Mouse (Mus musculus) adrenal gland, postnatal 14 days (tissue): ENCODE measurements at regions not wholly inside any gene's neighbourhood (a gene's known extent, or its start where the extent isn't known, plus 50 kb on each side); places are given as distances from the start of the nearest gene placed in this dataset.
A peak's percentile ranks its signal among the peaks of the same experiment; 100 is the strongest.

Experiments used
- DNase-seq: peaks from one replicate; pipeline ENCODE4 v3.0.0; 2021; ENCODE audit warnings: mixed read lengths

- peak; percentile 66 for DNase-seq
Observed at GRCm38 (mm10) chr3:9200156-9200555, 409.7 kb downstream of the Zfp704 start.

DNA sequence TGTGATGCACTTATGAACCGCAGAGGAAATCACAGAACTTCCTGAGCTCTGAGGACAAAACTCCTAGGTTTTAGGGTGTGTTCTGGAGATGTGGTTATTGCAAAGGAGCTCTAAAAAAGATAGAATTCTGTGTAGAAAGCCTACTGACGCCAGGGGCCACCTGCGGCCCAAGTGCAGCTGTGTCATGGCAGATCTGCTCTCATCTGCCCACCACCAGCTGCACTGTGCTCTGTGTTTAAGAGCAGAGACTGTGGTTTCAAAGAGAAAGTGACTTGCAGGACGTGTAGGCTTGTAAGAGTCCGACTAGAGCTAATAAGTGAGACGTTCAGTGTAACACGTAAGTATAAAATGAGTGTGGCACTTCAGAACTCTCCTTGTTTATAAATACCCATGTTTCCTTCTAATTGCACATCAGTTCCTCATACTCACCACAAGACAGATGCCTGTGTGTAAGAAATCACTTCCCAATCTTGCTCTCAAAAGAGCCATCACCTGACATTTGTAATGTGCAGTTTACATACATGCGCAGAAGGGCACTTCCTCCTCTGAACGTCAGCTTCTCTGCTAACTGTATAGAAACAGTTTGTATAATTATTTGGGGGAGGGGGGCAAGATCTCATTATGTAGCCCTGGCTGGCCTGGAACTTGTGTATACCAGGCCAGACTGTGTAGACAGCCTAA is 411.1 kb downstream of the Zfp704 start:
- no peak for DNase-seq

DNA sequence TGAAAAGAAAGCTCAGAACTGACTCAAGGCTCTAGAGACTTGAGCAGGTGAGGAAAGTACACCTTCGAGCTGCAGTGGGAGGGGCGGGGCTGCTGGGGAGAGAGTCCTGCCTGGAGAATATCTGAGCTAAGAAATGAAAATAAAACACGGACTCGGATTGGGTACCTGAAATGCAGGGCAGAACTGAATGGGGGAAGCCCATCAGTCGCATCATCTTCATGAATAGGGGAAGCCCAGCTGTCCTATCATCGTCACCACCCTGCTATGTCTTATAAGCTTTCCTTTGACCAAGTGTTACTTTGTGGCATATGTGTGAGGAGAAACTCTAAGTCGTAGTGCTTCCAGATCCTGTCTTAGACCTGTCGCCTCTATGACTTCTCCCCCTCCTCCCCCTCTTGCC is 414.1 kb downstream of the Zfp704 start:
- no peak for DNase-seq

DNA sequence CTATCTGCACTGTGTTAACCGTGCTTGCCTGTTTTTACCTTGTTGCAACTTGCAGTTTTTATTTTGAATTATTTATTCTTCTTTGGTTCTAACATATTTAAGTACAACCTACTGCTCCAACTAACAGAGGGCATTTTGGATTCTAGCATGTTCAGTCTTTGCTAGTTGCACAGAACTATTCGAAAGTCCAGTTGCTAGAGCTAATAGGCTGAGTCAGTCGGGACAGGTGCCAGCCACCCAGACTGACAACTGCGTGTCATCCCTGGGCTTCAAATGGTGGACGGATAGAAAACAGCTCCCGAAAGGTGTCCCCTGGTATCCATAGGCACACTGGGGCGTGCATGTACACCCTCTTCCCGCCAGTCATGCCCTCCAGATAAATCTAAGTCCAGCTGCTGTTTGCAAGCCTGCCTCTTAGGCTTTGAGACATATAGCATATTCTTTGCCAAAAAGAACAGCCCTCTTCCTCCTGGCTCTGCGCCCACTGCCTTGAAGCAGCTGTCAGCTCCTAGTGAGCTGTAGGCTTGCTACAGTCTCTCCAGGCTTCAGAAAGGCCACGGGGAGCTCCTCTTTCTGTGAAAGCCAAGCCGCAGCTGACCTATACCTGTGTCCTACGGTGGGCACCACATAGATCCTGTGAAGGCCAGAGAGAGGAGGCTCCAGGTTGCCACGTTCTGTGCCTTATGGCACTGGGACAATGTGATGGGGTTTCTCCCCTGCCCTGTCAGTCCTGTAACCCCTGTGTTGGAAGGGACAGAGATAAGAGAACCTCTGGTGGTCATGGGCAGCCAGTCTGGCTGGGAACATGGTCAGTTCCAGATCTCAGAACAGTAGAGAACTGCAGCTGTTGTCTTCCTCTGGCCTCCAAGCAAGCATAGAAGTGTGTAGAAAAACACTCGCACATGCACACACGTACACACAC is 420.3 kb downstream of the Zfp704 start:
- DNase-seq, result peak; percentile 73

GRCm38 (mm10) chr3:9186364-9187120 is 423.3 kb downstream of the Zfp704 start:
- DNase-seq, result no peak

- DNase-seq, result no peak
Observed at GRCm38 (mm10) chr3:9181576-9181975, 428.3 kb downstream of the Zfp704 start.

DNA sequence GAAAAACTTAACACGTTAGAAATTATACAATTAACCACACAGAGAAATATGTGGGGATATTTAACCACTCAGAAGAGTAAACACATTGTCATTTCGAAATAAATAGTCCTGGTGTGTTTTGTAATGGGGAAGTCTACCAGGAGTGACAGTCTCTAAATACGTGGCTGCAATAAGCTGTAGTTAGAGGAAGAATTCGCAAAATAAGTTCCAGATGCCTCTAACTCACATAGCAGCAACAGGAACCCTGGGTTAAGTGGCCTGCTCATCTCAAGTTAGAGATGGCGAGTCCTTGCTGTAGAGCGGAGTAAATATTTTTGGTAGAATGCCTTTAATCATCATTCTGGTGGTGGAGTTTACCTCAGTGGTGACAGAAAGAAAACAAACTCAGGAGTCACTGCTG is 430.2 kb downstream of the Zfp704 start:
- no peak for DNase-seq

DNA sequence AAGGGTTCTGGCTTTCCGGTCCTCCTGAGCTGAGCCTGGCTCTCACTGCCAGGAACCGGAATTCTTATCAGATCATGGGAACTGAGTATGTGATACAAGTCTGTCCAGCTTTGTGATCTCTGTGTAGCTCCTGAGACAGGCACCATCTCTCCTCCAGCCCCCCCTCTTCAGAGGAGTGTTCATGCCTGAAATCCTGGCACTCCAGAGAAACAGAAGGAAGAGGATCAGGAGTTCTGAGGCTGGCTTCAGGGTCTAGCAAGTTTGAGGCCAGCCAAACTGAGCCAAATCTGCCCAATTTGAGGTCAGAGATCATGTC is 435.4 kb downstream of the Zfp704 start:
- no peak for DNase-seq

DNA sequence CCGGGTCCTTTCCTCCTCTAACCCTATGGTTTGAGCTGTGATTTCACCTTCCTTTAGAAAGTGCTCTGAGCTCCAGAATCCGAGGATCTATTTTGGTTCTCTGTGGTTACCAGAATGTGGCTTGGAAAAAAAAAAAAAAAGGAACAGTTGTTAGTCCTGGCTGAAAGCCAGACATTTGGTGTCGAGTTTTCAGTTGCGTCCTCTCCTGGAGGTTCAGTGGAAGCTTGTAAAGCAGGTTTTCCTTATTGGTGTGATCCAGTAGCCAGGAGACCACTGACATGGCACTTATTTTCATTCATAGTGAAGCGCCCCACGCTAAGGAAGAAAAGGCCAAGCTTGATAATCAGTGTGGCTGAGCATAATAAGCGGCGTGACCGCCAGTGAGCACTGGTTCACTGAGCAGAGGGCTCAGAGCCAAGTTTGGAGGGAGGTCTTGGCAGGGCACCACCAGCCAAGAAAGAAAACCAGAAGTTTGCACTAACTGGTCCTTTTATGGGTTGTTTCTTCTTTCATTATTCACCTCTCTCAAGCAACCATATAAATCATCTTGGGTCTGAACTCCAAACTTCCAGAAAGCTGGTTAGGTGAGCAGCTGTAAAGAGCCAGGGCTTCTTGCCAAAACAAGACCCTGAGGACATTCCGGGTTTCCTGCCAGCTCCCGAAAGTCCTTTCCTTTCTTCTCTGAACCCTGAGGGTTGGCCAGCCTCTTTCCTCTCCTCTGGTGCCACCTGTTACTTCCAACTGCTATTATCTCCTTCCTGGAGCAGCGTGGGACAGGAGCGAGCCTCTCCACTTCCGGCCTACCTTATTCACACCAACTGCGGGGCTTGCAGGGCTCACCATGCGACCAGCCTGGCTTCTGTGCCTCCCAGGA is 436.0 kb downstream of the Zfp704 start:
- peak; percentile 54 for DNase-seq

DNA sequence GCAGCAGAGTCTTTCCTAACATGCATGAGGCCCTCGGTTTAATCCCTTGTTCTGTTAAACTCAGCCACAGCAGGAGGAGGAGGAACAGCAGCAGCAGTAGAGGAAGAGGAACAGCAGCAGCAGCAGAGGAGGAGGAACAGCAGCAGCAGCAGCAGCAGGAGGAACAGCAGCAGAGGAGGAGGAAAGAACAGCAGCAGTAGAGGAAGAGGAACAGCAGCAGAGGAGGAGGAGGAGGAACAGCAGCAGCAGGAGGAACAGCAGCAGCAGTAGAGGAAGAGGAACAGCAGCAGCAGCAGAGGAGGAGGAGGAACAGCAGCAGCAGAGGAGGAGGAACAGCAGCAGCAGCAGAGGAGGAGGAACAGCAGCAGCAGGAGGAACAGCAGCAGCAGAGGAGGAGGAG is 437.9 kb downstream of the Zfp704 start:
- no peak for DNase-seq

- no peak for DNase-seq
Observed at GRCm38 (mm10) chr3:9168955-9169354, 440.9 kb downstream of the Zfp704 start.

- DNase-seq, result no peak
Observed at GRCm38 (mm10) chr3:9159073-9159472, 450.8 kb downstream of the Zfp704 start.

GRCm38 (mm10) chr3:9154172-9154571 is 455.7 kb downstream of the Zfp704 start:
- DNase-seq, result no peak

GRCm38 (mm10) chr3:9153690-9154089 is 456.2 kb downstream of the Zfp704 start:
- DNase-seq, result no peak

DNA sequence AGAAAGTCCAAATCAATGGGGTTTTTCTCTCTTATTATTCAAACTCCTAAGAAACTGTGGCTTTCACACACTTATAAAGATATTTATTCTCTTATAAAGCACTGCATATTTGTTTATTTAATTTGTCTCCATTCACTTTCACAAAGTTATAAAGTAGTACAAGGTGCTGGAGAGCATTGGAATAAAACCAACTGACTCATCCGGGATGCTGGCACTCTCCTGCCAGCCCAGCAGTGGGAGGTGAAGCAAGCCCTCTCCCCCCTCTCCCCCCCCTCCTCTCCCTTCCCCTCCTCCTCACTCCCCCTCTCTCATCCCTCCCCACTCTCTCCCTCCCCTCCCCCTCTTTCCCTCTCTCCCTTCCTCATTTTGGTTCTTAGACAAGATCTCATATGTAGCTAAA is 457.6 kb downstream of the Zfp704 start:
- DNase-seq, result no peak

- no peak for DNase-seq
Observed at GRCm38 (mm10) chr3:9151590-9151989, 458.3 kb downstream of the Zfp704 start.

GRCm38 (mm10) chr3:9148605-9149004 is 461.3 kb downstream of the Zfp704 start:
- no peak for DNase-seq

GRCm38 (mm10) chr3:9146481-9146880 is 463.4 kb downstream of the Zfp704 start:
- DNase-seq, result no peak

DNA sequence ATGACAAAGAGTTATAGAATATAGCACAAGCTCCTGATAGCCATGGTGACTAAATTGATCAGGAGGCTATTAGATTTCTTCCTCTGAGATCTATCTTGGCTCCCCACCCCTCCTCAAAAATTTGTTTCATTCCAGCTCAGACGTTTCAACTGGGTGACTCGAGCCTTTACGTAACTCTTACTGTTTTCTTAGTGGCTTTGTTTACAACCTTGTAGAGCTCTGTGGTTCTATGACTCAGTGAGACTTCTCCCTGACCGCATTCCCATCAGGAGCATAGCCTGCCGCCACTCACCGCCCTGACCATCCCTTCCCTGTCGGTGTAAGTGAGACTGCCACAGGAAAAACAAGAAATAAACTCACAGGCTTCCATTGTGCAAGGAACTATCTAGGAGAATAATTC is 464.3 kb downstream of the Zfp704 start:
- peak; percentile 23 for DNase-seq

DNA sequence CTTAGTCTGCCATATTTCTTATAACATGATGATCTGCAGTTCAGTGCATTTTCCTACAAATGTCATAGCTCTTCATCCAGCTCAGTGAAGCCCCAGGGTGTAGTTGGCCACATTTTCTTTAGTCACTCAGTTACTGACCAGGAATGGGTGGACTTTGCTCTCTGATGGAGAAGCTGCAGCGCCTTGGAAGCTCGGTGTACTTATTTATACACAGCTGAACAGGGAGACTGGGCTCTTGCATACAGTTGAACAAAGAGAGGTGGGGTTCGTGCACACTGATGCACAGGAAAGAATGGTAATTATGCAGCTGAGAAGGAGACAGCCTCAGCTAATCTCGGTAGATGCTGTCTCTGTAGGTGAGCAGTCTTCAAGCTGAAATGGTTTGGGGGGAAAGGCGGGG is 468.0 kb downstream of the Zfp704 start:
- DNase-seq, result no peak

GRCm38 (mm10) chr3:9137131-9137874 is 472.6 kb downstream of the Zfp704 start:
- DNase-seq, result no peak
